Mouse (Mus musculus) ovary, postnatal 10 days (tissue): ENCODE measurements around the gene Cyb5r2.

Experiments used
- DNase-seq: peaks from one replicate; pipeline ENCODE4 v3.0.0; 2022; ENCODE audit warnings: low spot score

Gene Cyb5r2

DNA sequence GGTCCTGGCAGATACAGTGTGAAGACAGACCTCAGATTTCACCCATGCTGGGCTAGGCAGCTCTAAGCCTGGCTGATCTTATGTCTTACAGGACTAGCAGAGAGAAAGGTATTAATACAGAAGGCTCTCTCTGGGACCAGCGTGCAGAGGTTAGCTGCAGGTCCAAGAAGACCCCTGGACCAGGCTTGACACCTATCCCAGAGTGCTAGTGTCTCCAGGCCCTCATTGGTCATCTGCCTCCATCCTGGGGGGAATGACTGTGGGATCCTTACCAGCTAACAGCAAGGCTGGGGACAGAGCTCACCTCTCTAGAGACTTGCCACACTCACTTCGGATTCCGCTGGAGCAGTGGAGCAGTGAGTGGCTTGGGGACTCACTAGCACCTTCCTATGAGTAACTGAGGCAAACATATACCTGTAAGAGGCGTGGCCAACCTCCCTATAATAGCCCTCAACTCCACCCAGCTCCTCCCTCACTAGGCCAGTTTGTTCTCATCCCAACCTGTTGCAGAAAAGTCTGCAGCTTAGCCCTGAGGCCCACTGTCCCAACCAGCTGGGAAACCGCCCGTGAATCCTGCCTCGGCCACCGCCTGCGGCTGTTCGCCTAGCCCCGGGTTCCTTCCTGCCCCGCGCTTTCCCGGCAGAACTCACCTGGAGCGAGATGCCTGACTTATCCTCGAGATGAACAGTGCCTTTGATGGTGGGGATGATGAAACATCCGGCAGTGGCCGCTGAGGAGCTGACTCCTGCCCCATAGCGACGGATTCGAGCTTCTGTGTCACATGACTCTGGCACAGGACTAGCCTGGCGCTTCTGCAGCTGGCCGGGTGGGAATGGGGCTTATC, at the start of gene Cyb5r2:
Cyb5r2 (minus strand) TSS at position 725 of the 844 bp plus-strand sequence.
- no peak for DNase-seq

DNA sequence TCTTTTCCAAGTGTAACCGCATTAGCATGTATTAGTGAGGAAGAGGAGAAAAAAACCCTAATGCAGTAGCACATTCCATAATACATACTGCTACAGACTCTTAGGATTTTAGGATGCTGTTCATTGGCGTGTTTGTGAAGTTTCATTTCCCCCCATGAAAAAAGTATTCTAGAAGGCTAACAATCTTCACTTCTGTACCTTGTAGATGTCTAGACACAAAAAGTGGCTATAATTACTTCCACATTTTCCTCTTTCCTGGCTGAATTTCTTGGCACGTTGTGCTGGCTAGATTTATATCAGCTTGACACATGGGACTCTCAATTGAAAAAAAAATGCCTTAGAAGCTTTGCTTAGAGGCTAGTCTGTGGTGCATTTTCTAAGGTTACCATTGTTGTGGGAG, 44.3 kb upstream of the Cyb5r2 start:
- no peak for DNase-seq

DNA sequence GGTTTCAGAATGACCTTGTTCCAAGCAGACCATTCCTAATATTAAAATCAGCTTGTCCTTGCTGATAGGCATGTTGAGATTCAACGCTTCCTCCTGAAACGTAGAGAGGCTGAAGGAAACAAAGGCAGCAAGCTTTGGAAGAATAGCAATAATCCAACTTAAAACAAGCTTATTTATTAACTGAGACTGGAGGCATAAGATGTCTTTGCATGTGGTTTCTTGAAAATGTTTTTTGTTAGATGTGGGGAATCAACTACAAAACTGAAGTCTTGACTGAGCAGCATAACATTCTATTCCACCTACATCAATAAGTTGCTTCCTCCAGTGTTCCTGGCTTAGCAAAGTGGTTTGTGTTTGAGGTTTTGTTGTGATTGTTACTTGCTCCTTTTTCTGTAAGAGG, 43.3 kb upstream of the Cyb5r2 start, which contains the start of gene Ovch2:
Ovch2 (minus strand) TSS at position 101 of the 400 bp plus-strand sequence.
- DNase-seq = no peak

DNA sequence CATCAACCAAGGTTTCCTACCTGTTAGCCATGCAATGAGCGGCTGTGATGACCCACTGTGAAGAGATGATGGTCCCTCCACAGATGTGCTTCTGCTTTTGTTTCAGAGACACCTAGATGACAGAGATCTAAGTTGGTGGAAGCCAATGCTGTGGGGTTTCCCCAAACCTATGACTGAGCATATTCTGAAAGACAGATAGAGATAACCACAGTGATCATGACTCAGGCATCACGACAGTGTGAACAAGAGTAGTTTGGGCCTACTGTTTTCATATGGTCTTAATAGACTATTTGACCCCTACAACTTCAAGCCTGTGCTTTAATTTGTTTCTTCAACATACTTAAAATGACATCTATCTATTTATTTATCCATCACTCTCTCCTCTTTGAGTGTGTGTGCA, 38.7 kb upstream of the Cyb5r2 start:
- DNase-seq = no peak

DNA sequence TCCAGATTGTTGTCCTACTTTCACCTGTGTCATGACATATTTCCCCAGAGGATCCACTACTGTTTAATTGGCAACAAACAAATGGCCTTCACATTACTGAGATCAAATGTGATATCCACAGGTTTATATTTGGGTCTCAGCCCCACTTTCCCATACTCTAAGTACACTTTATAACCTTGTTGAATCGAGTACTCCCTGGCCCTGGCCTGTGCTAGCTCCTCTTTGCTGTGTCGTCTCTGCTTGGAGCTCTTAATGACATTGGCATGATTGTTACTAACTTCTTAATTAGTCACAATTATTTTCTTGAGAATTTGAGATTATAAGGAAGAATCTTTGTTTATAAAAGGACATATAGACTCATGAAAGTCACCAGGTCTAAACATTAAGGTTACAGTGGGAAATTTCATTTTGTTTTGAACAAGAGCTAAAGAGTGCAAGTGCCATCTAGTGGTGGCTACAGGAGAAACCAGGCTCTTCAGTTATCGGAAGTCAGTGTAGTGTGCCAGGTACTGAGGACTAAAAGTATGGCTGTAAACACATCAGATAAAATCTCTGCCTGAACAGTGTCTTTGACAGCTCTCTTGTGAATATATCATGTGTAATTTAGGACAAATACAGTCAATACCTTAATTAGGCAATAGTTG, 30.3 kb upstream of the Cyb5r2 start:
- DNase-seq = no peak

DNA sequence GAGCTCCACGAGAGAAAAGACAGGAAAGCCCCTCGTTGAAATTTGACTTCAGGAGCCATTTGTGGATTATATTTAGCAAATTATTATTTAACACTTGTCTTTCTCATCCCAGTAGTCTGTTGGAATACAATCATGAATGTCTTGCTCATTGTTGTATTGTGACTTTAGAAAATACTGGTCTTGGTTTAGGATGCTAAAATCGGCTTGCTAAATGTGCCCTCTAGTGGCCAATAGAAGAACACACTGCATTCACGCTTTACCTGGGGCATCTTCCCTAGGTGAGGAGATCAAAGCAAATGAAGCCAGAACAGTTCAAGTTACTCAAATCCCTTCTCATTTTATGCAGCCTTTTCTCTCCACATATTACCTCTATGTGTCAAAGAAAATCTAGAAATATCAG, 21.8 kb upstream of the Cyb5r2 start:
- DNase-seq = no peak

DNA sequence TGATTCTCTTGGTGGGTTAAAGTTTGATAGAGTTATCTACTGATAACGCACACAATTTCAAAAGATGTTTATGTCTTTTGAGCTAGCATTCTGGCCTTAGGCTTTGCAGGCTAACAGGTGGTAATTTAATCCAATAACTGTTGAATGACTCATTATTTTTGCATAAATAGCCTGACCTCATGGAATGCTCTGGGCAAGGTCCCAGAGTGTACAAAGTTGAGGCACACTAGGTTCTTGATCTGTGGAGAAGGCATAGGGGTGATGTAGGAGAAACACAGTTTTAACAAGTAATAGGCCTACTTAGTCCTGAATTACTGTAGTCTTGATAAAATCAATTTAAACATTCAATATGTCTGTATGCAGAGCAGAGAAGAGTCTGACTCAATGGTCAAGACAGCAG, 20.4 kb upstream of the Cyb5r2 start:
- no peak for DNase-seq

DNA sequence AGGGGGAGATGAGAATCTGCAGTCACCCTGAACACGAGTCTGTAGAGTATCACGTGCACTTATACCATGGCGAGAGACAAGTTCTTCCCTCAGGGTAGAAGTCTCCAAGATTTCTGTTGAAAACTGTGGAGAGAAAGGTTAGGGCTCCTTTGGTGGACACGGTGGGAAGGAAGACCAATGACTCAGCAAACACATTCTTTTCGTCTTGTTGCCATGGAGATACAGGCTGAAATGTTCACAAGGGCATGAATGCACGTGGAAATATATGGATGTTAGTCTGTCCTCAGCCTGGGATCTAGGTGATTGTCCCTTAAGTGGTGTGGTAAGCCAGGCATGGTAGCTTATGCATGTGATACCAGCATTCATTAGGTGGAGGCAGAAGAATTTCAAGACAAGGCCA, 13.0 kb upstream of the Cyb5r2 start:
- no peak for DNase-seq

DNA sequence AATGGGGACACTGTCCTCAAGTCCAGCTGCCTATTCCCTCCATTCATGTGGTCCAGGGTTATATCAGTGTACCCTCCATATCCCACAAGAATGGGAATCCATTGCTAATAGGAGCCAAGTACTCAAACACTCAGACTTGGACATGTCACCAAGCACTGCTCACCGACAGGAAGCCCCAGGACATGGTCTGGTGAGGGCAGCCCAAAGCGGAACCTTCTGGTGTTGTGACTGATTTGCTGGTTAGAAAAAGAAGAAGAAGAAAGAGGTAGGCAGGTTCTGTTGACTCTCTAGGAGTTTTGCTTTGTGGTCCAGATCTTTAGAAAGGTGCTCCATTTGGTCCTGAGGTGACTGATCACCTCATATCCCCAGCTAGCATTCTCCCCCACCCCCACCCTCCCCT, 1.1 kb downstream of the Cyb5r2 start:
- DNase-seq = no peak

DNA sequence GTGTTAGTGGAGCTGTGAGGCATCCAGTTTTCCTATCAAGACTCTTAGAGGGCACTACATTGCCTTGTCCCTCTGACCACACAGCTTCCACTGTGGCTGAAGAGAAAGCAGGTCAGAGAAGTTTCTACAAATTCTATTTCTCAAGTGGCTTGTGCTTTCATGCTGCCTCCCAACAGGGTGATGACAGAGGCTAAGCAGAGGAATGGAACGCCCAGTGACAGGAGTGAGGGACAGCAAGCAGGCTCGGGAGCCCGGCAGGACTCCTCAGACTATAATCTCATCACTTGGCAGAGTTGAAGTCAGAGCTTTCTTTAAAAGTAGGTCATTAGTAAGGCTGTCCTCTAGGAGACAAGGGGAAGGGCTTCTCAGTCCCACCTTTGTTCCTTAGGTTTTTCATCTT, 1.9 kb downstream of the Cyb5r2 start:
- no peak for DNase-seq

DNA sequence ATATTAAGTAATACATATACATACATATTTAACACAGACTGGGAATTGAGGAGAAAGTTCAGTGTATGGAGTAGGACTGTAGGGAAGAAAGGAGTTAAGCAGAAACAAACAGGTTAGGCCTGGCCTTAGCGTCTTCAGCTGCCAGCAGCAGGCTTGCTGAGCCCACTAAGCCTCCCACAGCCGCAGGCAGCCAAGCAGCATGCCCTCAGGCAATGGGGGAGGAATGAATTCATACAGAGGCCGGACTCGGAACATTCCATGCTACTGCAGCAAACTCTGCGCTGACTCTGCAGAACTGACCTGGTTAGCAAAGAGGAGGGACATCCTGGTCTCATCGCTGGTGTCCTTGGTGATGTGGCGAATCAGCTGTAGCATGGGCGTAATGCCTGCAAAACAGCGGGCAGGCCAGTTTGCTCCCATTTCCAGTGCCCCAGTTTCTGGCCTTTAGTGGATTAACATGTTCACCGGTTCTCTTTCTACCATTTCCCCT, 5.8 kb downstream of the Cyb5r2 start:
- DNase-seq = no peak

DNA sequence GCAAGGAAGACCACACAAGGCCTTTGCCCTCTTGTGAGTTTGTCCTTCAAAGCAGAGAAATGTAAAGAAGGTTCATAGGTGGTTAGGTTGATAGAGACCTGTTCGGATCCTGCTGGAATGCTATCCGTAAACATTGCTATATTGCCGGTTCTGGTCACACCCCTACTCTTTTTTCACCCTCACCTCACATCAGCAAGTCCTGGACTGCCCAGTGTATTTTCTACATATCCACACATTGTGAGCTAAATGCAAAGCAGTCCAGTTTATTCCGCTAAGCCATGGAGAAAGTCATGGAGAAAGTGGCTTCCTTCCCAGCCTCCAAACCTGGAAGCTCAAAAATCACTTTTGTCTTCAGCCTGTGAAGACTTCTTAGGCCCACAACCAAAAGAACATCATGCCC, 8.1 kb downstream of the Cyb5r2 start:
- no peak for DNase-seq

DNA sequence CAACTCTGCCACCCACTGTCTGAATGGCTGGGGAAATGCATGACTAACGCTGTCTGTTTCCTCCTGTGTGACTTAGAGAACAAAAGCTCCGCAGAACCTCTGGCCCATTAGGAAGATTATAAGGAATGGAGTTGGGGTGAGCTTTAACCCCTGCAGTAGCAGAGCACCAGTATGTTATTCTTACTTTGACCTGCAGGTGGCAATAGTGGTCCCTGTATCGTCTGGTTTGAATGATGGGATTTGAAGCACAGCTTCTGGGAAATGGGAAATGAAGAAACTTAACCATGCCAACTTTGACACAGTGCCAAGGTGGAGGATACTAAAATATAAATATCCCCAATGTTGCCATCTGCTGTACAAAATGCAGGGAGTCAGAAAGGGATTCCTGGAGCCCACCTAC, 8.6 kb downstream of the Cyb5r2 start:
- no peak for DNase-seq

DNA sequence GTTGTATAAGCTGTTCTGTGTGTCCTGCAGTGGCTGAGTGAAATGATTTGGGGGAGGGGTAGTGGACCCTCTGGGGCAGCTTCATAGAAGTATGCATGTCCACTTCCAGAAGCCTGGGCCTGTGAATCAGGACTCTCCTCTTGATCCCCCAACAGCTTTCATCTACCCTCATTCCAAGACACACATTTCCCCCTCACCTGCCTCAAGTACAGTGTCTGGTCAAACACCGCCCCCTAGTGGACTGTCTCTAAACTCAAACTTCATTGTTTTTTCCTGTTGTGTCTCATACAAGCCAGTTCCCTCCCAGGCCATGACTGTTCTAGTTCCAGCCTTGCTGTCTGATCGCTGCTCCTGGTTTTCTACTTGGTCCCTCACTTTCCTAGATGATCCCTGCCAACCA, 9.9 kb downstream of the Cyb5r2 start:
- peak; percentile 27 for DNase-seq

DNA sequence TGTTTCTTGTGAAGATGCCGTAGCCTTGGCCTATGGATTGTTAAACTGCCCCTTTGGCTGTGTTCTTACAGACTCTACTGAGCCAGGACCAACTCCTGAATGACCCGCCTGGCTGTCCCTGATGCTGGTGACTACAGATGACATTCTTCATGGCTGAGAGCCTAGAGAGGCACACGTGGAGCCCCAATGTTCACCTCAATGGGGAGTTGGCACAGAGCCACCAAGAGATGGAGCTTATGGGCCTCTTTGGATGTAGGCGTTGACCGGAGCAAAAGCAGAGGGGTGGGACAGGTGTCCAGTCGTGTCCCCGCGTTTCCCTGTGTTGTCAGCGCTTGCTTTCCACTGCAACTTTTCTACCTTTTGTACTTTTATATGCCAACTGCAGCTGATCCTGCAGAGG, 10.4 kb downstream of the Cyb5r2 start:
- no peak for DNase-seq

DNA sequence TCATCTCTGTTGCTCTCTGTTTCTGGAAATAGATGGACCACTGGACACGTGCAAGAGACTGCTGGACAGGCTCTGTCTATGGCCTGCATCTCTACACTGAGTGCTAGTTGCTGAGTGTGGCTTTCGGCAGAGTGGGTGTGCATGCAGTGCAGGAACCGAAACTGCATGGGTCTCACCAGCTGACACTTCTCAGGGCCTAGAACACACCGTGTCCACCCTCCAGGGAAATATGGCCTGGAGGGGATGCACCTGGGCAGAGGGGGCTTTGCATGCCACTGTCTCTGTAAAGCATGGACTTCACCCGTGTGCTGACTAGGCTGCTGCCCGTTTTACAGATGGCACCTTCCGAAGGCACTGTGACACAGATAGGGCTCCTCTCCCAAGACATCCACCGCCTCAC, 11.8 kb downstream of the Cyb5r2 start:
- DNase-seq = no peak

DNA sequence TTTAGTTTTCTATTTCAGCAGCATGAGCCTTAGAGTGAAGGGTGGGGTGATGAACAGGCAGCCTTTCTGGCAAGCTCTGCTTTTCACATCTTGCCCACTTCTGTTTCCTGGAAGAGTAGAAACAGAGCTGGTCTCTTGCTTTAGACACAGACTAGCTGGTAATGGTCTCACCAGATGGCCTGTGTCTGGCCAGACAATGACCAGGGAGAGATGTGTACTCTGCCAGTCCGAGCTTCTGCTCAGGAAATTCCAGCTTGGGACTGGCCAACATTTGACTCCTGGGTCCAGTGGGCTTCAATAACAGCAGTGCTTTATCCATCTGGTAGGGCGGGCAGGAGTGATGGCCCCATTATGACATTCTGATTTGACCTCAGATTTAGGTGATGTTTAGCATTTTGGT, 12.7 kb downstream of the Cyb5r2 start:
- DNase-seq = no peak

DNA sequence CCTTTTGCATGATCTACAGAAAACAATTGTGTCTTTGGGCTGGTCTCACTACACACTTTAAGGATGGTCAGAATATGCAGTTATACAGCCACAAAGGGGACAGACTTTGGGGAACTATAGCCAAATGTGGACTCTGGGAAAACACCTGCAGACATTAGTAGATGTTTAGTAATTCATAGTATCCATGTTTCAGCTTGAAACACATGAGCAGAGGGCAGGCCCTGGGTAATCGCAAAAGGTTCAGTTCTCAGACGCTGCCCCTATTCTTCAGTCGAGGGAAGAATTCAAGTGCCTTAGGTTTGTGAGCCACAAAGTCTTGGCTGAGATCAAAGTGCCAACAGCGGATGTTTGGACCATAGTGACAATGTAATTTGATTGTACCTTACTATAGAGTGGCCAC, 13.4 kb downstream of the Cyb5r2 start:
- DNase-seq = no peak

DNA sequence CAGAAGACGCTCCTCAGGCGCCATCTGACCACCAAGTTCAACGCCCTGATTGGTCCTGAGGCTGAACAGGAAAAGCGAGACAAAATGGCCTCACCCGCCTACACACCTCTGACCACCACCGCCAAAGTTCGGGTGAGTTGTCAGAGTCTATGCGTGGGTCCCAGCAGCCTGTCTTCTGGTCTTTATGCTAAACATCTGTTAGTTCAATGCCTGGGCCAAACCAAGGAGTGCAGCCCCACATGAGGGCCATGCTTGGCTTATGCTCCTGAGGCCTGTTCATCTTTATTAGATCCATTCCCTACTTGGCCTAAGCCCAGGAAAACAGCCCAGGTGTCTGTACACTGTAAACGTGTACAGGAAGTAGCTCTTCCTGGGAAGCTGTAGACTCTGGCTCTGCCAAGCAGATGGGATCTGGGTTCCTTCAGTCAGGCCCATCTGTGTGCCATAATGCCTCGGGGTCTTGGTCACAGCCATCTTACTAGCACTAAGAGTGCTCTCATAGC, 14.8 kb downstream of the Cyb5r2 start:
- no peak for DNase-seq

DNA sequence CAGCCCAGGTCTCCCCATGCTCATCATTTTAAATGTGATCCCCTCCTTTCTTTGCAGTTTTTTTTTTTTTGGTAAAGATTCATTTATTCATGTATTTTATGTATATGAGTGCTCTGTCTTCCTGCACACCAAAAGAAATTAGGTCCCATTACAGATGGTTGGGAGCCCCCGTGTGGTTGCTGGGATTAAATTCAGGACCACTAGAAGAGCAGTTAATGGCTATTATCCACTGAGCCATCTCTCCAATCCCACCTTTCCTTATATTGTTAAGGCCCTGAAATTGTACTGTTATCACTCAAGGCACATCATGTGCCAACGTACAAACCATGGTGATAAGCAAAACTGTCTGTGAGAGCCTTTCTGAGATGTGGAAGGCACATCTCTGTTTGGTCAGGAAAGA, 19.1 kb downstream of the Cyb5r2 start:
- DNase-seq = no peak

DNA sequence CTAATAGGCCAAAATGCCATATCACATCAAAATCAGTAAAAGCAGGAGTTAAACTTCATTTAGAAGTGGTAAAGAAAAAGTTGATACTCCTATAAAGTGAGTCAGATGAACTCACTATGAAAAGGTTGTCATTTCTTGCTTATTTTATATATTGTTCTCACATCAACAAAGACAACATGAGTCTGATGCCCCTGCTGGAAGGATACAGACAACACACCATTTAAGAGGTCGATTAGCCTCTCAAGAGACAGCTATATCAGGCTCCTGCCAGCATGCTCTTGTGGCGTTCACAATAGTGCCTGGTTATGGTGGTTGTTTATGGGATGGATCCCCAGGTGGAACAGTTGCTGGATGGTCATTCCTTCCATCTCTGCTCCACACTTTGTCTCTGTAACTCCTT, 24.7 kb downstream of the Cyb5r2 start:
- DNase-seq = no peak

DNA sequence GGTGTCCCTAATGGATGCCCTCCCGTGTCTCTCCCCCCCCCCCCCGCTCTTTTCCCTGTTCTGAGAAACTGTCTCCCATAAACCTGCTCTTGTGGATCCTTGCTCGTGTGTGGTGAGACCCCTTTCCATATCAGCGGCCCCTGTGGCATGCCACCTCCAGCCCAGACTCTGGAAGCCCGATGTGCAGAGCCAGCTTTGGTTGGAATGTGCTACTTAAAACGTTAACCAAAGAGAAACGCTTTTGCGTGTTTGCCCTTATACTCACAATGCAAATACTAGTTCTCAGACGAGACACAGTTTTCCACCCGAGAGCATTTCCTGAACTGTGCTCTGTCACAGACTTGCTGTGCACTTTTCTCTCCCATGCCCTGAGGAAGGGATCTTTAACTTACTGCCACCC, 27.2 kb downstream of the Cyb5r2 start:
- DNase-seq = no peak

DNA sequence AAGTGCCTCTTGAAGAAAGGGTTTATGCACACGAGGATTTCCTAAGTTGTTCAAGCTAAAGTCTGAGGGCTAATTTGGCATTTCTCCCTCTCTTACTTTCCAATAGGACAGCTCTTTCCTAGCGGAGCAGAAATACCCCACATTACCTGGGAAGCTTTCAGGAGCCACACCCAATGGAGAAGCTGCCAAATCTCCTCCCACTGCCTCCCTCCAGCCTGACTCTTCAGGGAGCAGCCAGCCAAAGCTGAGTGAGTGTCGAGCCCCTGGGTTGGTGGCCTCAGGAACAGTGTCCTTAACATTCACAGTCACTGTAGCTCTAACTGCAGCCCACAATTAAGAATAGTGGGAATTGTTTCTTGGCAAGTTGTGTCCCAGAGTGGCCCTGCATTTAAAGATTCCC, 30.3 kb downstream of the Cyb5r2 start:
- DNase-seq = no peak
